Mouse (Mus musculus): ENCODE results near the gene Gdf11.

DNA sequence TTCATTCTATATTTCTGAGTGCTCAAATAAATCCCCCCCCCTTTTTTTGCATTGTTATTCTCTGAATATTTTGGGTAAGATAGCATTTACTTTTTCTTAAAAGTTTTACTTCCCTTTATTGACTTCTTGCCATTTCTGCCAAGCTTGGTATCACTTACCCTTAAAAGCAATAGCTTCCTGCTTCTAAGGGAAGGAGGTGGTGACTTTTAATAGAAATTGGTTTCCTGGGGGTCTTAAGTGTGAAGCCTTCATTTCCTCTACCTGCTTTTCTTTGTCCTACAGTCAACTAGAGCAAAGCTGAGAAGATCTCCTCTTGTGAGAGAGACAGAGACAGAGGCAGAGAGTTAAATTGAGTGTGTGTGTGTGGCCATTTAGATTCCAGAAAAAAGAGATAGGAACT is 30.3 kb downstream of the Gdf11 start:
- no peak for TF ChIP-seq TBP (conservative IDR thresholded peaks at IDR 0.05; ENCODE audit: low read depth, low read length)
- TF ChIP-seq POLR2A (IDR thresholded peaks at IDR 0.05; ENCODE audit: low read depth, low read length): no peak

Measured in CH12.LX (cell line).